Mouse (Mus musculus) kidney, adult 2 months (tissue): Measurements from ENCODE around the gene Alkbh8.

Source experiments
- CTCF ChIP-seq: fragments of 200-500 bp; conservative IDR thresholded peaks from 2 replicates; pipeline ENCODE4 v1.5.1; 2011; ENCODE audit warnings: low read depth, mild to moderate bottlenecking, control low read depth, low read length, moderate library complexity, mixed read lengths; ENCODE audit not compliant: insufficient read depth, insufficient read length
- POLR2A ChIP-seq: fragments of 200-500 bp; IDR thresholded peaks from one replicate; pipeline ENCODE4 v1.6.1; 2011; ENCODE audit warnings: low read depth, low read length, control low read depth

GRCm38 (mm10) chr9:3328054-3328595 lies 6.8 kb upstream of the Alkbh8 start:
- no peak for TF ChIP-seq CTCF
- no peak for TF ChIP-seq POLR2A
